Mouse (Mus musculus): ENCODE measurements around the gene Uhrf1.

The Uhrf1 gene

GRCm38 (mm10) chr17:56276643-56277566 lies 26.2 kb upstream of the Uhrf1 start, which contains the start of gene Ticam1:
TSS of gene Ticam1 (minus strand) at chr17:56276786.
- DNase-seq: peak; percentile 73

DNA sequence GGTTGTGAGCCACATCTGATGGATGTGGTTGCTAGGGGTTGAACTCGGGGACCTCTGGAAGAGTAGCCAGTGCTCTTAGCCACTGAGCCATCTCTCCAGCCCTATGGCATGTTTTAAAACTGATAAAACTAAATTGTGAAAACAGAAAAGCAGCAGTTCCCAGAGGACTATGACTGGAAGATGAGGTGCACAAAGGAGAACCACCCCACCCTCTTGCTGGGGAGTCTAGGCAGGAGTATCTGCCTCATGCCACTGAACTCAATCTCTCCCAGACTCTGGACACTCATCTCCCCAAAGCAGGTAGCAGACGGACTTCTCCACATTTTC lies 25.6 kb upstream of the Uhrf1 start:
- DNase-seq: no peak

GRCm38 (mm10) chr17:56278340-56278739 lies 24.8 kb upstream of the Uhrf1 start:
- DNase-seq: no peak

DNA sequence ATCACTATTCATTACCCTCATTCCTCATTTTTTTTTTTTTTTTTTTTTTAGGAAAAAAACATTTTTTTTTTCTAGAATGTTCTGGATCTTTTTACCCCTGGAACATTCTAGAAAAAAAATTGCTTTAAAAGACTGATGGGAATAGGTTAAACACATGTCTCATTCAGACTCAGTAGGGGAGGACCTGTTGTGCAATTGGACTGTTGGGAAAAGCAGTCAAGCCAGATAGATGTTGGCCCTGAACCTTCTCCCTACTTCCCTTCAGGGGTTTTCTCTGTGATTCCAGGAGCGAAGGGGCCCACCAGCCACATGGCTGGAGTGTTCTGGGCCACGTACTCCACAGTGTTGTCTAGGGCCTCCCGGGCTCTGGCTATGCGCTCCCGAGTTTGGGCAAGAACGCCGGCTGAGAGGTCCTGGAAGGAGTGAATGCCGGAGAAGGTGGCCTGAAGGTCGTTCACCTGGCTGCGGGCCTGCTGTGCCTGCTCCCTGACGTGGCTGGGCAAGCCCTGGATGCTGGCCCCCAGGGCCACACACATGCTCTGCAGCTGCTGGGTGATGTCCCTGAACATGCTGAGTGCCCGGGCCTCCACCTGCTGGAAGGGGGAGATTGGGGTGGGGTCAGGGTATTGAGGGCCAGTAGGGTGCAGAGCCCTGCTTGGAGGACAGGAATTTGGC lies 23.5 kb upstream of the Uhrf1 start:
- DNase-seq: no peak

- no peak for DNase-seq
Measured at GRCm38 (mm10) chr17:56281193-56281592, 21.9 kb upstream of the Uhrf1 start.

DNA sequence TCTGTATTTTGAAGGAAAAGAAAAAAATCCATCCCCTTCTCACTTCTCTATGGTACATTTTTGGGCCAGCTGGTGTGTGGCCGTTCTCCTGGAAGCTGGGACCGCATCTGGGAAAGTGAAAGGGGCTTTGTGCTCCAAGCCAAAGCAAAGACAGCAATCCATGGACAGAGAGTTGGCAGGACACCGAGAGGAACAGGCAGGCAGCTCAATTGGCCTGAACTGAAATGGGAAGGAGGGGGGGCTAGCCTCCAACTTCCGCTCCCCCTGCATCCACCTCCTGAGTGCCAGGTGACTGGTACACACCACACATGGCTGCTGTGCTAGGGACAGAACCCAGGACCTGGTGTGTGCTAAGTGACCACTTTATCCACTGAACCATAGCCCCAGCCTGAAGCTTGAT lies 20.3 kb upstream of the Uhrf1 start:
- DNase-seq: no peak

DNA sequence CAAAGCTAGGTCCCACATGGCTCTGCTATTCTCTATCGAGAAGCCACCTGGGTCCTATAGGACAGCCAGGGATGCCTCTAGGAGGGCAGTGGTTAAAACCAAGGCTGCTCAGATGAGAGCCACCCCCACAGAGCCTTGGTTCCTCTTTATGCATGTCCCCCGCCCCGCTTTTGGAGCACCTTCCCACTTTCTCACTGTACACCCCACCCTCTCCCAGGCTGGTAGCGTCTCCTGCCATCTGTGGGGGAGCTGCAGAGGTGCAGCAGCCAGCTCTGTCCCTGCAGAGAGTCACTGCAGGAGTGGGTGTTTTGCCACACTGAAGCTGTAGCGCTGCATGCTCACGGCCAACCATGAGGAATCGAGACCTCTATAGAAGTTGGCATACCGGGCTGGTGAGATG lies 19.8 kb upstream of the Uhrf1 start:
- DNase-seq: no peak

DNA sequence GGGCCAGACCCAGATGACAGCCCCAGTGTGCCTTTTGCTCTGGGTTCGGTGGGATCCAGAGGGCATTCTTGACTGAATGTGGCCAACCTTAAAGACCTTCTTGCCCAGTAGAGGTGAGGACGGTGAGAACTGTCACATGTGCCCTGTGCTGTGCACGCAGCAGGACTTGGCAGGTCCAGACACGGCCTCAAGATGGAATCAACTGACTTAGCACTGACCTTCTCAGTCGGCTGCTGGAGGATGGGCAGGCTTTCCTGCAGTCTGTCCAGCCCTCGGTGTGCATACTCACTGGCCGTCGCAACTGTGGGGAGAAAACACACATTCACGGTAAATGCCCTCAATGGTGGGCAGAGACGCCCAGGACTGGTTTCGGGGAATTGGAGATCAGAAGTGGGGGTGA lies 17.1 kb upstream of the Uhrf1 start:
- DNase-seq: no peak

DNA sequence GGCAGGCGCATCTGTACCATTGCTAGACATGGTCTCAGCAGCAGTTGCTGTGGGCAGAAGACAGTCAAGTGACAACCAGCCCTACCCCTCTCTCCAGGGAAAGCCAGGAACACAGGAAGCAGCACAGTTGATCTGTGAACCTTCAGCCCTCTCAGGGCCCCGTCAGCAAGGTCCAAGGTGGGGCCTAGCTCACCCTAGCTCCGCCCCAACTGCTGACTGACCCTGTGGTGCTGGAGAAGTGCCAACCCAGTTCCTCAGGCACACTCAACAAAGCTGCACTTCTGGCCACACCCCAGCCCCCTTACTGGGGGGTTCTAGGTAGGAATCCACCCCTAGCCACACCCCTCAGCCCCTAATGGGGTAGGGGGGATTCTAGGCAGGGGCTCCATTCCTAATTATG lies 15.3 kb upstream of the Uhrf1 start:
- no peak for DNase-seq

DNA sequence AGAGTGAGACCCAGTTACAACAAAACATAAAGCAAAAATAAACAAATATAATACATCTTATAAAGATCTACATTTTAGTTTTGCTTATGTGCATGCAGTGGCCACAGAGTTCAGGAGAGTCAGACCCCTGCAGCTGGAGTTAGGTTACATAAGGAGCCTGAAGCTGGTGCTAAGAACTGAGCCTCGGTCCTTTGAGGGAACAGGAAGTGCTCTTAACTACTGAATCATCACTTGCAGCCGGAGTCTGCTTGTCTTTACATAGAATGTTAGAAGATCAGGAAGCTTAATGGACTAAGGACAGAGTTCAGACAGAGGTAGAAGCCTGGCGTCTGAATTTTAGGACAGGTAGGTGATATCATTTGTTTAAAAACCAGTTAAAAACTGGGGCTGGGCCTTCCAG lies 14.3 kb upstream of the Uhrf1 start:
- no peak for DNase-seq

GRCm38 (mm10) chr17:56289371-56290331 lies 13.5 kb upstream of the Uhrf1 start:
- DNase-seq: peak; percentile 64

DNA sequence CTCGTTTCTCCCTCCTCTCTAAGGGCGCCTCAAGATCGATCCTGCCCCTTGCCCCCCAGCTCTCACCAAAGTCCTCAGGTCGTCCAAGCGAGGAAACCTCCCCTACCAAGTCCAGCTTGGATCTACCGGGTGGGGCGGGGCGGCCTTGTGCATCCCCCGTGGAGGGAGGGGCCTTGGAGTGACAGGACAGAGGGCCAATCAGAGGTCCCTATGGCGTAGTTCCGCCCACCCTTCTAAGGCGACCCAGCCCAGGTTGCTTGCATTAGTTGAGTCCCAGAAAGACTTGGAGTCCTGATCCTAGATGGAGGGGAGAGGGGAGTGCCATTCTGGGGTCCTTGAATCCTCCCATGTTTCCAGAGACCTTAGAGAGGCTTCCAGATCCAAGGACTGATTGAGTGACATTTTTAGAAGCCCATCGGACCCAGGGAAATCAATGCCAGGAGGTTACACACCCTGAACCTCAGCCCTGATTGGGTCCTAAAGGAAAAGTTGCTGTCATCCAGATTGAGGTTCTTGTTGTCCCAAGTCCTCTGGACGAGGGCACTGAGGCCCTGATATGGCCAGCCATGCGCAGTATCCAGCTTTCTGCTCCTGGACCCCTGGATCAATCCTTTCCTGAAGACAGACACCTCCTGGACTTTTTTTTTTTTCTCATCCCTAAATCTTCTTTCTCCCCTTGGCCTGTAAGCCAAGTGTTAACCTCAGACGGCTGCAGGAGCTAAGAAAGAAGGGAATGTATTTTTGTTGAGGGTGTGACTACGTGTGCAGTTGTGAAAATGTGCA lies 12.5 kb upstream of the Uhrf1 start:
- DNase-seq: peak; percentile 98

DNA sequence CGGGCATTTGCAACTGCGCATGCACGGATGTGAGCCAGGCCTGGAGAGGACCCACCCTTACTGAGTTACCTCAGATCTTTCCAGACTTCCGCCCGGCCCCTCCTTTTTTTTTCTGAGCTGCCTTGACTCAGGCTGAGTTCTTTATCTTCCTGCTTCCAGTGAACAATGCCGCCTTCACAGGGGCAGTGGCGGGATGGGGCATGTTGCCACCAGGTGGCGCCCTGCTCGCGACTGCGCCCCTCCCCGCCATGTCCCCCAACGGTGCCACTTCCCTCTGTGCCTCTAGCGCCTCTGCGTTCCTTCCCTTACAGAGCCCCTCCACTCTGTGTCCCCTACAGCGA lies 12.0 kb upstream of the Uhrf1 start:
- peak; percentile 97 for DNase-seq

GRCm38 (mm10) chr17:56291826-56292475 lies 11.2 kb upstream of the Uhrf1 start:
- DNase-seq: peak; percentile 74

GRCm38 (mm10) chr17:56292531-56293222 lies 10.4 kb upstream of the Uhrf1 start, which contains the start of gene Plin3:
TSS of gene Plin3 (minus strand) at chr17:56292873.
- DNase-seq: peak; percentile 66

DNA sequence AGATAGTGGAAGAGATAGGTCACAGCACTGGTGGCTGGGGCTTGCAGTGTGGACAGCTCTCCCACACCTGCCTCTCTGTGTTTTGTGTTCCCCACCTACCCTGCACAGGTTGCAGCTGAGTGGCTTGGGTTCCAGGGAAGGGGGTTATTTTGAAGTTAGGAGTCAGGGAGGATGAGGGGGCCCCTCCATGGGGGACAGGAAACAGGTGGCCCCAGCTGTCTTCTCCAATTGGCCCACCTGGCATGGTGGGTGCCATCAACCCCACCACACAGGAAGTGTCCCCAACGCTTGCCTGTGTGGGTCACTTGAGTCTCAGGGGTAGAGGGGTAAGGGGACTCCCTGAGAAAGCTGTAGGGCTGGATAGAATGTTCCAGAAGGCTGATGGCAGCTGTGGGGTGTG lies 9.8 kb upstream of the Uhrf1 start:
- peak; percentile 91 for DNase-seq

DNA sequence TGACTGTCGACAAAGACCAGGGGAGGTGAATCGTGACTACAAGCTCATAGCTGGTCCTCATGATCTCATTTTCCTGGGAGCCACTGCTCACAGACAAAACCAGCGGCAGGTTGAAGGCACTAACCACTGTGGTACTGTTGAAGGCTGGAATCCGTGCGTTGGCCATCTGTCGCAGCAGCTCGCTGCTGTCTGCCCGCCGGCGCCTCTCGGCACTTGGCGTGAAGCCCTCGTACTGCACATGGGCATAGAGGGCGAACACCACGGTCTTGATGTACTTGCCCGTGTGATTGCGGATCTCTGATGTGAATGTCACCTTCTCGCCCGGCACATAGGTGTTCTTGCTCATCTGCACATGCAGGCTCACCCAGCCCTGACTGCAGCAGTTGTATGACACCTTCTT lies 8.9 kb upstream of the Uhrf1 start:
- DNase-seq: peak; percentile 39

DNA sequence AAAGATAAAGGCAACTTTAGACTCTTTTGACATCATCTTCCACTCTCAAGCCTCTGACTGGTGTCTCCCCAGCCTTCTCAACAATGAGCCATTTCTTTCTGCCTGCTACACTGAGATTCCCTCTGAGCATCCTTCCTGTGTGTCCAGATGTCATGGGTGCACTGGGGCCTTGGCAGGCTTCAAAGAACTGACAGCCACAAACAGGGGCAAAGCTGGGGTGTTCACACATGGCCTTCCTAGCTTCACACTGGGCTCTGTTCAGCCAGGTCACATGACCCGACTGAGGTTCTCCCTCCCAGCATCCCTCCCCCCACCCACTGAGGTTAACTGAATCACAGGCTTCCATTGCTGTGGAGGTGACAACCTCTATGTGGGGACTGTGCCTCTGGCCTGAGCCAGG lies 6.9 kb upstream of the Uhrf1 start:
- DNase-seq: peak; percentile 48

DNA sequence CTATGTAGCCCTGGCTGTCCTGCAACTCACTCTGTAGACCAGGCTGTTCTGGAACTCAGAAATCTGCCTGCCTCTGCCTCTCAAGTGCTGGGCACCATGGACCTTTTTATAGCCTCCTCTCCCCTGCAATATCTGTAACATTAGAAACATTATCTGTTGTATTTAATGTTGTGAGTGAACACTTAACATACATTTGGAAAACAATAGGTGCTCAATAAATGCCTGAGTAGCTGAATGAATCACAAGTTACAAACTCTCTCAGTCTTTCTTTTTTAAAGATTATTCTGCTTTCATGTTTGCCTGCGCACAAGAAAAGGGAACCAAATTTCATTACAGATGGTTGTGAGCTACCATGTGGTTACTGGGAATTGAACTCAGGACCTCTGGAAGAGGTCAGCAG lies 4.9 kb upstream of the Uhrf1 start:
- no peak for DNase-seq

DNA sequence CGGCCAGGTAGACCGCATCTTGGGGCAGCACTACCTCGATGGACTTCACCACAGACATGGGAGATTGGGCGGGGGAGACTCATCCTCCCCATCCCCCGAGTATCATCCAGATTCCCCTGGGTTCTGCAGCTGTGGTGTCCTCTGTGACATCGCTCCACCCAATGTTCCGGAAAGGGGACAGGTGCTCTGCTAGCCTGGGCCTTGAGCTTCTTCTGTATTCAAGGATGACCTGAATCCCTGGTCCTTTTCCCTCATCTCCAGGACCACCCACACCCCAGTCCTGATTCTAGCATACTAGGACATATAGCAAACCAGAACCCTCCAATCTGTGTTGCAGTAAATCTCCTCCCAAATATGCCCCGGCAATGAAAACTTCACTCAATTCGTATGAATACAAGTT lies 2.9 kb upstream of the Uhrf1 start, which contains the start of gene Arrdc5:
Gene Arrdc5 (minus strand): TSS at position 101 of the 400 bp plus-strand sequence.
- DNase-seq: no peak

- peak; percentile 37 for DNase-seq
Measured at GRCm38 (mm10) chr17:56302363-56302996, 641 bp upstream of the Uhrf1 start.

All from thymus, postnatal 14 days (tissue).